Mouse (Mus musculus) CH12.LX (cell line): ENCODE data around the gene Arhgap25.

Experiments used
- CHD2 ChIP-seq: IDR thresholded peaks from 2 replicates; pipeline ENCODE4 v1.6.1; 2011; ENCODE audit warnings: low read length, improper control_type of control experiment
- CTCF ChIP-seq, 2 experiments: IDR thresholded peaks in 1 of 2; conservative IDR thresholded peaks in 1 of 2; 2 replicates each; pipeline ENCODE4 v1.5.1; 2011 to 2012; ENCODE audit warnings: low read depth in 2 of 2, low read length in 2 of 2, improper control_type of control experiment in 1 of 2, inconsistent platforms in 1 of 2, mild to moderate bottlenecking in 1 of 2, moderate library complexity in 1 of 2
- ETS1 ChIP-seq: conservative IDR thresholded peaks from 2 replicates; pipeline ENCODE4 v1.6.1; 2012; ENCODE audit warnings: low read depth, mild to moderate bottlenecking, inconsistent platforms, low read length, improper control_type of control experiment, moderate library complexity

DNA sequence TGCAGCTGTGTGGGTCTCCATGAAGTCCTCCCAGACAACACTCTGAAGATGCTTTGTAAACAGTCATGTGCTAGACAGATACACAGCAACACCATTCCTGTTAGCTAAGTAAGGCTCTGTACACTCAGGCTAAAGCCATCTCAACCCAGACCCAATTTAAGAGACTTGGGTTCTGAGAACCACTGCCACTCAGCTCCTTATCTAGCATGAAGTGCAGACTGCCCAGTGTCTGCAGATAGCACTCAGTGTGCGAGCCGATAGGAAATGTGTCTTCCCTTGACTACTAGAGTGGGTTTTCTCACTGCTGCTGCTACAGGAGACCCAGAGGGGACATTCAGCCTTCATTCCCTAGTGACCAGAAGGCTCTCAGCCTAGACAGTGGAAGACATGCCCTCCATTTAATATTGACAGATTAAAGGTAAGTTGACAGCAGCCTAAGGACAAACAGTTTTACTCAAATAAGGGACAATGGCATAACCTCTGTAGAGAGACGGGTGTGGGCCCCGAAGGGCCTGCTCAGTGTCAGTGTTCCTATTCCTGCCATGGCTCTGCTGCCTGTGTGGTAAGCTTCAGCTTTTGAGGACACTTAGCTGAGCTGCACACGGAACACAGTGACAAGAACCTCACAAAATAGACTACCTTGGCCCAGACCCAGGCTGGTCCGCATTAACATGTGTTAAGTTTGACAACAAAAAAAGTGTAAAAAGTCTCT lies 5.1 kb downstream of the Arhgap25 start:
- TF ChIP-seq ETS1 (no peak), CTCF (conservative IDR thresholded peaks at IDR 0.05 in 1 of 2, IDR thresholded peaks at IDR 0.05 in 1 of 2; ENCODE audit: low read depth in 2 of 2, low read length in 2 of 2) (no peak), CHD2 (no peak)
